Mouse (Mus musculus): ENCODE measurements around the gene H2-Ob.

DNA sequence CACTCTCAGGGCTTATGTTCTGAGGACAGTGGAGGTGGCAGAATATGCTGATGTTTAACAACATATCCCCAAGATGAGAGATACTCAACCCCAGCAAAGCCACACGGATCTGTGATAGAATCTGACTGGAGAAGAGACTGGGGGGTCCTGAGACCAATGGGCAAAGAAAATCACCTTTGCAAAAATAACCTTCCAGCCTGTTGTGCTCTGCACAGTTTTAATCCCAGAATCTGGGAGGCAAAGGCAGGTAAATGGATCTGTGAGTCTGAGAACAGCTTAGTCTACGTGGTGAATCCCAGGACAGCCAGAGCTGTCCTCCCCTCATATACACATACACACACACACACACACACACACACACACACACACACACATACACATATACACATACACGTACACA lies 10.7 kb downstream of the H2-Ob start:
- TF ChIP-seq POLR2A (IDR thresholded peaks at IDR 0.05; ENCODE audit: low read depth, low read length), result no peak
- TF ChIP-seq CTCF (conservative IDR thresholded peaks at IDR 0.05; ENCODE audit: insufficient read depth, insufficient read length, low read depth, low read length), result no peak

All from kidney, adult 2 months (tissue).